ENCODE assay signal across 8 mouse cellular contexts in genomic region chr10:87488429-87489145, GRCm38 (mm10). TPM values are rescaled to one million over a fixed set of nuclear protein-coding genes. Genes with fewer than 3 reads are reported as not detected.
A peak's percentile ranks its signal among the peaks of the same experiment; 100 is the strongest.
DNase-seq lines count a peak whose midpoint lies in the region; ATAC-seq lines count a peak whose summit lies in the region.

No protein-coding gene starts in this region.

- ATAC-seq in heart, embryonic 15.5 days (replicated peaks; ENCODE audit: insufficient number of reproducible peaks, insufficient read depth, low FRiP score, low read depth): 0 out of 2 replicates have a peak, but pooled peaks have one; percentile 43
- peak; percentile 74 for ATAC-seq in forebrain, embryonic 16.5 days
- ATAC-seq in limb, embryonic 15.5 days (ENCODE audit: insufficient number of reproducible peaks, low FRiP score, low TSS enrichment, low read depth): no peak

- H3K9me3 ChIP-seq in heart, embryonic 15.5 days (replicated peaks): no peaks in the 10 kb centered on the region
- H3K9me3 ChIP-seq in forebrain, embryonic 16.5 days (ENCODE audit: control insufficient read depth, low read length): no peaks in the 10 kb centered on the region
- no peaks in the 10 kb centered on the region for H3K9me3 ChIP-seq in limb, embryonic 15.5 days

- H3K36me3 ChIP-seq in heart, embryonic 15.5 days: no peaks in the 10 kb centered on the region
- no peaks in the 10 kb centered on the region for H3K36me3 ChIP-seq in forebrain, embryonic 16.5 days (ENCODE audit: control insufficient read depth, insufficient read depth)
- no peaks in the 10 kb centered on the region for H3K36me3 ChIP-seq in limb, embryonic 15.5 days

- H3K9ac ChIP-seq in heart, embryonic 15.5 days: no peak overlapping the region
- H3K9ac ChIP-seq in forebrain, embryonic 16.5 days (replicated peaks; ENCODE audit: low read depth, low read length): peak overlapping the region; percentile 44
- no peak overlapping the region for H3K9ac ChIP-seq in limb, embryonic 15.5 days

- peaks cover 92% of the 10 kb centered on the region for H3K27me3 ChIP-seq in heart, embryonic 15.5 days
- H3K27me3 ChIP-seq in forebrain, embryonic 16.5 days (replicated peaks; ENCODE audit: control insufficient read depth, insufficient read depth, low read length): no peaks in the 10 kb centered on the region
- peaks cover 90% of the 10 kb centered on the region for H3K27me3 ChIP-seq in limb, embryonic 15.5 days

- H3K4me1 ChIP-seq in heart, embryonic 15.5 days (replicated peaks): peaks cover 20% of the 10 kb centered on the region
- peaks cover 53% of the 10 kb centered on the region for H3K4me1 ChIP-seq in forebrain, embryonic 16.5 days (replicated peaks; ENCODE audit: control insufficient read depth, insufficient read depth, low read length)
- peaks cover 24% of the 10 kb centered on the region for H3K4me1 ChIP-seq in limb, embryonic 15.5 days

- no peak overlapping the region for H3K4me2 ChIP-seq in heart, embryonic 15.5 days
- H3K4me2 ChIP-seq in forebrain, embryonic 16.5 days (ENCODE audit: low read length): peak overlapping the region; percentile 57
- peak overlapping the region; percentile 15; the same call in 1 of the 2 replicates for H3K4me2 ChIP-seq in limb, embryonic 15.5 days

- no peak overlapping the region for H3K27ac ChIP-seq in heart, embryonic 15.5 days
- peak overlapping the region; percentile 84 for H3K27ac ChIP-seq in forebrain, embryonic 16.5 days (ENCODE audit: low read length)
- no peak overlapping the region for H3K27ac ChIP-seq in limb, embryonic 15.5 days

- WGBS in heart, embryonic 15.5 days: 4% methylated on average over 16 of the region's 16 CpGs
- 0% methylated on average over 16 of the region's 16 CpGs for WGBS in forebrain, embryonic 16.5 days
- whole genome bisulfite sequencing in limb, embryonic 15.5 days: 2% methylated on average over 16 of the region's 16 CpGs

- no peak for DNase-seq in heart, adult 18-20 months
- peak; percentile 20 for DNase-seq in ZHBTc4 (ENCODE audit: low read depth, low spot score)
- DNase-seq in gastrocnemius, postnatal 4 days (ENCODE audit: low spot score in 2 of 2): no peak
- no peak for DNase-seq in spleen, postnatal 36 days (ENCODE audit: low spot score in 2 of 2)
- DNase-seq in lung, postnatal 4 days: no peak

- H3K4me3 ChIP-seq in heart, embryonic 15.5 days: no peak overlapping the region
- peak overlapping the region; percentile 31 for H3K4me3 ChIP-seq in forebrain, embryonic 16.5 days (replicated peaks; ENCODE audit: low read length)
- no peak overlapping the region for H3K4me3 ChIP-seq in limb, embryonic 15.5 days

RNA-seq across cellular contexts. Expression of gene Ascl1, which starts 4.9 kb away (rescaled TPM):
- polyA plus RNA-seq in heart, embryonic 15.5 days (2015; fragmentation: Nextera tagmentation; extraction: Ambion mirVana): 0.15 and 0.95 TPM in 2 replicates
- not detected for total RNA-seq in heart, adult 18-20 months (2021)
- 15.7 and 17.5 TPM in 2 replicates for polyA plus RNA-seq in forebrain, embryonic 16.5 days (2015; fragmentation: Nextera tagmentation; extraction: Ambion mirVana)
- 0.19 and 0.36 TPM in 2 replicates for polyA plus RNA-seq in limb, embryonic 15.5 days (2015; fragmentation: Nextera tagmentation; extraction: Ambion mirVana)
- total RNA-seq in gastrocnemius, postnatal 4 days (2021): under 1 TPM in 1 of 2 experiments, not detected in 1; 0.10 TPM

RNA-seq across cellular contexts. Expression of gene Pah, which starts 33.0 kb away (rescaled TPM):
- polyA plus RNA-seq in heart, embryonic 15.5 days (2015; fragmentation: Nextera tagmentation; extraction: Ambion mirVana): 0.09 TPM in 1 of 2 replicates, not detected in the other
- total RNA-seq in heart, adult 18-20 months (2021): 10 to 100 TPM; 39.7 to 47.2 TPM
- not detected in 2 replicates for polyA plus RNA-seq in forebrain, embryonic 16.5 days (2015; fragmentation: Nextera tagmentation; extraction: Ambion mirVana)
- polyA plus RNA-seq in limb, embryonic 15.5 days (2015; fragmentation: Nextera tagmentation; extraction: Ambion mirVana): not detected in 2 replicates
- total RNA-seq in gastrocnemius, postnatal 4 days (2021): under 1 TPM in 1 of 2 experiments, not detected in 1; 0.47 TPM
